ENCODE assay signal across 8 mouse cellular contexts in the genomic region with DNA sequence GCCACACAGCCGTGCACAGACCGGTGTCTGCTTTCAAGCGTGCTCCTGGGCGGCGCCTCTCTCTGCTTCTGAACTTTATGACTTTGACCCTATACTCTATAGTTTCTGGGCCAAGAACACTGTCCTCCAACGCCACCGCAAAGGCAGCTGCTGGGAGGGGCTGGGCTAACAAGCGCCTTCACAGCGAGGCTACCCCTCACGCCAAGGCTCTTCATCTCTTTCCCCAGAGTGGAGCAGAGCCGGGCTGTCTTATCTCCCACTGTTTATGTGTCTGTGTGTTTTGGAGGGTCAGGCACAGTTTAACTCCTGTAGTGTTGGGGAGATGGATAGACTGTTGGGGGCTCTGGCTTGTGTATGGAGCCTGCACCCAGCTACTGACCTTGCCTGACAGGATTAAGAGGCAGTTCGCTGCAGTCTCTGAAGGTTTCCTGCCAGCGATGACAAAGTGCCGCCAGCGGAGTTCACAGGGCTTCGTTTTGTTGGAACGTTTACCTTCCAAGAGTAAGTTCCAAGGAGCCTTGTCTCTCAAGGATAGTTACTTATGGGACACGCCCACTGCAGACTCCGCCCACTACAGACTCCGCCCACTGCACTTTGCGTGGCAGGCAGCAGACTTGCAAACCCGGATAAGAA. TPM values are rescaled to one million over a fixed set of nuclear protein-coding genes. Genes with fewer than 3 reads are reported as not detected.
DNase-seq lines count a peak whose midpoint lies in the region; ATAC-seq lines count a peak whose summit lies in the region.

No protein-coding gene starts in this region.

- ATAC-seq in midbrain, embryonic 13.5 days: no peak

- 10% methylated on average over 22 of the region's 22 CpGs for WGBS in large intestine, adult 2 months
- 64% methylated on average over 22 of the region's 22 CpGs for WGBS in forebrain, embryonic 10.5 days
- 57% methylated on average over 22 of the region's 22 CpGs for WGBS in midbrain, embryonic 13.5 days

- no peaks in the 10 kb centered on the region for H3K36me3 ChIP-seq in forebrain, embryonic 10.5 days (replicated peaks)
- no peaks in the 10 kb centered on the region for H3K36me3 ChIP-seq in midbrain, embryonic 13.5 days

- H3K9ac ChIP-seq in midbrain, embryonic 13.5 days (replicated peaks): no peak overlapping the region

- no peak overlapping the region for H3K4me3 ChIP-seq in forebrain, embryonic 10.5 days
- no peak overlapping the region for H3K4me3 ChIP-seq in midbrain, embryonic 13.5 days (replicated peaks)

- no peaks in the 10 kb centered on the region for H3K27me3 ChIP-seq in forebrain, embryonic 10.5 days (ENCODE audit: poor library complexity, severe bottlenecking)
- H3K27me3 ChIP-seq in midbrain, embryonic 13.5 days: no peaks in the 10 kb centered on the region

- no peak overlapping the region for H3K27ac ChIP-seq in forebrain, embryonic 10.5 days
- no peak overlapping the region for H3K27ac ChIP-seq in midbrain, embryonic 13.5 days

- peaks cover 14% of the 10 kb centered on the region for H3K4me1 ChIP-seq in forebrain, embryonic 10.5 days
- peaks cover 8% of the 10 kb centered on the region; the same call in 1 of the 2 replicates for H3K4me1 ChIP-seq in midbrain, embryonic 13.5 days (replicated peaks)

- DNase-seq in ovary, postnatal 36 days (ENCODE audit: low spot score): peak; percentile 52
- DNase-seq in ovary, postnatal 10 days (ENCODE audit: low spot score): no peak
- peak; percentile 45 for DNase-seq in embryo, embryonic 11 days
- DNase-seq in large intestine, adult 2 months (ENCODE audit: low read depth, low spot score): peak; percentile 70
- peak; percentile 50 for DNase-seq in naive thymus-derived CD4-positive, alpha-beta T cell, adult 2 months (ENCODE audit: low read depth)
- DNase-seq in forebrain, embryonic 10.5 days (ENCODE audit: extremely low spot score, low spot score): no peak
- no peak for DNase-seq in right cerebral cortex, postnatal 4 days

- H3K9me3 ChIP-seq in forebrain, embryonic 10.5 days: peaks cover 7% of the 10 kb centered on the region; the same call in 1 of the 2 replicates
- H3K9me3 ChIP-seq in midbrain, embryonic 13.5 days: no peaks in the 10 kb centered on the region

- H3K4me2 ChIP-seq in midbrain, embryonic 13.5 days (replicated peaks): no peak overlapping the region

RNA-seq across cellular contexts. Expression of gene Emc8, which starts 25.6 kb away (rescaled TPM):
- polyA plus RNA-seq in large intestine, adult 2 months (2012; rRNA removed): 67.0 and 74.7 TPM in 2 replicates
- polyA plus RNA-seq in forebrain, embryonic 10.5 days (2016; fragmentation: Nextera tagmentation; extraction: Ambion mirVana): 379 and 400 TPM in 2 replicates
- 161 and 180 TPM in 2 replicates for polyA plus RNA-seq in midbrain, embryonic 13.5 days (2015; fragmentation: Nextera tagmentation; extraction: Ambion mirVana)

RNA-seq across cellular contexts. Expression of gene Cox4i1, which starts 26.0 kb away (rescaled TPM):
- 1,638 and 1,728 TPM in 2 replicates for polyA plus RNA-seq in large intestine, adult 2 months (2012; rRNA removed)
- 865 and 885 TPM in 2 replicates for polyA plus RNA-seq in forebrain, embryonic 10.5 days (2016; fragmentation: Nextera tagmentation; extraction: Ambion mirVana)
- polyA plus RNA-seq in midbrain, embryonic 13.5 days (2015; fragmentation: Nextera tagmentation; extraction: Ambion mirVana): 1,057 and 1,066 TPM in 2 replicates

RNA-seq across cellular contexts. Expression of gene Gm27021, which starts 26.1 kb away (rescaled TPM):
- polyA plus RNA-seq in large intestine, adult 2 months (2012; rRNA removed): 0.19 and 0.23 TPM in 2 replicates
- polyA plus RNA-seq in forebrain, embryonic 10.5 days (2016; fragmentation: Nextera tagmentation; extraction: Ambion mirVana): 3.2 and 4.0 TPM in 2 replicates
- polyA plus RNA-seq in midbrain, embryonic 13.5 days (2015; fragmentation: Nextera tagmentation; extraction: Ambion mirVana): 5.2 and 5.3 TPM in 2 replicates

RNA-seq across cellular contexts. Expression of gene Irf8, which starts 42.2 kb away (rescaled TPM):
- polyA plus RNA-seq in large intestine, adult 2 months (2012; rRNA removed): 75.8 and 95.3 TPM in 2 replicates
- polyA plus RNA-seq in forebrain, embryonic 10.5 days (2016; fragmentation: Nextera tagmentation; extraction: Ambion mirVana): 4.5 and 5.0 TPM in 2 replicates
- polyA plus RNA-seq in midbrain, embryonic 13.5 days (2015; fragmentation: Nextera tagmentation; extraction: Ambion mirVana): 3.5 and 3.9 TPM in 2 replicates

RNA-seq across cellular contexts. Expression of gene 1190005I06Rik, which starts 46.5 kb away (rescaled TPM):
- polyA plus RNA-seq in large intestine, adult 2 months (2012; rRNA removed): 2.6 TPM in 2 replicates
- polyA plus RNA-seq in forebrain, embryonic 10.5 days (2016; fragmentation: Nextera tagmentation; extraction: Ambion mirVana): 2.3 and 2.8 TPM in 2 replicates
- polyA plus RNA-seq in midbrain, embryonic 13.5 days (2015; fragmentation: Nextera tagmentation; extraction: Ambion mirVana): 6.0 and 8.3 TPM in 2 replicates

Comparison
In these comparisons a context has a peak if more than half of its experiments do, and no peak if none do; other contexts are left out.
1. DNase-seq: peak in ovary, postnatal 36 days (single experiment), embryo, embryonic 11 days (single experiment), large intestine, adult 2 months (single experiment) and naive thymus-derived CD4-positive, alpha-beta T cell, adult 2 months (single experiment); none in ovary, postnatal 10 days (single experiment), forebrain, embryonic 10.5 days (single experiment) and right cerebral cortex, postnatal 4 days (single experiment).